Mouse (Mus musculus) C2C12 (cell line): Measurements from ENCODE around the gene Myo5a. TPM values are rescaled to one million over a fixed set of nuclear protein-coding genes. Genes with fewer than 3 reads are reported as not detected.
A peak's percentile ranks its signal among the peaks of the same experiment; 100 is the strongest.

Source experiments
- H3K27me3 ChIP-seq: one replicate; pipeline ENCODE4 v1.6.1; 2011; ENCODE audit not compliant: control insufficient read depth, insufficient read depth, insufficient read length
- H3K36me3 ChIP-seq: one replicate; pipeline ENCODE4 v1.6.1; 2011; ENCODE audit not compliant: control insufficient read depth, insufficient read depth
- H3K4me3 ChIP-seq: one replicate; pipeline ENCODE4 v1.5.1; 2011; ENCODE audit warnings: mild to moderate bottlenecking, control low read depth; ENCODE audit not compliant: poor library complexity, insufficient read depth, severe bottlenecking
- H3K79me2 ChIP-seq: one replicate; pipeline ENCODE4 v1.6.1; 2011; ENCODE audit not compliant: control insufficient read depth, insufficient read depth
- H3K79me3 ChIP-seq: one replicate; pipeline ENCODE4 v1.6.1; 2011; ENCODE audit warnings: low read depth, control low read depth
- H3ac ChIP-seq: one replicate; pipeline ENCODE3; 2011; ENCODE audit warnings: low read depth; ENCODE audit not compliant: control insufficient read depth, insufficient read length
- CEBPB ChIP-seq: IDR thresholded peaks from one replicate; pipeline ENCODE4 v1.6.1; 2011; ENCODE audit warnings: low read depth, mild to moderate bottlenecking, control low read depth, moderate library complexity
- CTCF ChIP-seq: IDR thresholded peaks from one replicate; pipeline ENCODE4 v1.5.1; 2011; ENCODE audit not compliant: control insufficient read depth, insufficient read depth, insufficient read length
- FOSL1 ChIP-seq: IDR thresholded peaks from one replicate; pipeline ENCODE4 v1.8.0; 2011; ENCODE audit warnings: mild to moderate bottlenecking, low read length; ENCODE audit not compliant: poor library complexity, insufficient read depth, severe bottlenecking
- MAX ChIP-seq: IDR thresholded peaks from one replicate; pipeline ENCODE4 v1.6.1; 2011; ENCODE audit warnings: mild to moderate bottlenecking, control low read depth
- MYOD1 ChIP-seq: IDR thresholded peaks from one replicate; pipeline ENCODE4 v1.6.1; 2011; ENCODE audit warnings: low read depth; ENCODE audit not compliant: control insufficient read depth, insufficient read length
- MYOG ChIP-seq: IDR thresholded peaks from one replicate; pipeline ENCODE4 v1.6.1; 2011; ENCODE audit not compliant: control insufficient read depth, insufficient read length; ENCODE audit errors: extremely low read depth
- USF1 ChIP-seq: IDR thresholded peaks from one replicate; pipeline ENCODE4 v1.6.1; 2011; ENCODE audit warnings: low read depth, mild to moderate bottlenecking, control low read depth, moderate library complexity
- long read RNA-seq, 2 experiments: library from polyadenylated mRNA; unstranded; transcript quantifications; one replicate each; pipeline ENCODE4 v2.0.0; 2019 to 2020
- polyA plus RNA-seq: library from polyadenylated mRNA; unstranded; fragments of >200 nt; fragmentation: generic; extraction: Trizol; gene quantifications from one replicate; pipeline ENCODE4 v1.2.1, GENCODE M21; 2012; ENCODE audit warnings: missing spikeins

Myo5a gene
- polyA plus RNA-seq: 30.2 TPM
- long read RNA-seq, experiment 1, partial matches to known transcripts: 8 of 15 reads
- long read RNA-seq, experiment 1, other reads (novel, unspliced or antisense): 7 of 15 reads
- long read RNA-seq, experiment 2, partial matches to known transcripts: 144 of 202 reads
- long read RNA-seq, experiment 2, other reads (novel, unspliced or antisense): 58 of 202 reads

DNA sequence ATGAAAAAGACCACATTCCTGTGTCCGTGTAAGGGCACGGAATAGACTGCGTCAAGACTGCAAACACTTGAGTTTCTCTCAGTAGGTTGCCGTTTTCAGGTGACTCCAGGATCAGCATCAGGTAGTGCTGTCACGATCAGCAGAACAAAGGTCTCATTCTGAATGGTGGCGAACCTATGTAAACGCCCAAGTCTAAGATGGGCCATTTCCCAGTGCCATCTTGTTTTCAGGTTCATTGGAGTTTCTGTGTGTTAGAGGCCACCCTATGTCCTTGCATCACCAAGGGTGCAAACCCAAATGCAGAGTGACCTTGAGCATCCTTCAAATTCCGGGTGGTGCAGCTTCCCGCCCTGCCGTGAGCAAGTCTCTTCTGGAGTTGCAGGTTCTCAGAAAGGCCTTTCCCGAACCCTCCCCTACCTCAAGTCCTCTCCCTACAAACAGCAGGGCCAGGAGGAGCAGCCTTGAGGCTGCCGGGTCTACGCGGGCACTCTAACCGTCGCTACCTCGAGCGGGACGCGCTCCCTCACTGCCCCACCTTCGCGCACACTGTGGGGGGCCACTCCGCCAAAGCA lies at the start of gene Myo5a:
Gene Myo5a, plus strand, starts transcription at position 559 of the 572 bp plus-strand sequence.
- H3ac ChIP-seq: peak within 1 kb of the TSS; percentile 90
- no peak for TF ChIP-seq USF1
- no peak for TF ChIP-seq MYOG
- TF ChIP-seq MYOD1: no peak
- no peak for TF ChIP-seq CTCF
- TF ChIP-seq CEBPB: no peak
- TF ChIP-seq FOSL1: no peak
- TF ChIP-seq MAX: no peak
- no peaks in the 10 kb centered on the region for H3K27me3 ChIP-seq
- H3K79me3 ChIP-seq: peaks cover 36% of the 10 kb centered on the region
- H3K4me3 ChIP-seq: peak within 1 kb of the TSS; percentile 68
- no peaks in the 10 kb centered on the region for H3K36me3 ChIP-seq
- peaks cover 50% of the 10 kb centered on the region for H3K79me2 ChIP-seq

DNA sequence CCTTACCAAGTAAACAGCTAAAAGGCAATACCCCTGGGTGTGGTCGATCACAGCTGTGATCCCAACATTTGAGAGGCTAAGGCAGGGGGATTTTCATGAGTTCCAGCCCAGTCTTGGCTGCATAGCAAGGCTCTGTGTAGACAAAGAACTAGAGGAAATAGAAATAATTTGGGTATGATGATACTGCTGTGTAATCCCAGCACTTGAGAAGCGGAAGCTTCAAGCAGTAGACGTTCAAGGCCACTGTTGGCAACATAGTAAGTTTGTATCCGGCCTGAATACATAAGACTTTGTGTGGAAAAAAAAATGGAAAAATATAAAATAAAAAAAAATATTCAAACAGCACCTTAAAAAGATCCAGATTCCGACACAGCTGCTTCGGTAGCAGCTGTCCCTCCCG lies 48.3 kb upstream of the Myo5a start:
- no peaks in the 10 kb centered on the region for H3K27me3 ChIP-seq
- no peaks in the 10 kb centered on the region for H3K36me3 ChIP-seq
- no peak overlapping the region for H3ac ChIP-seq
- H3K79me3 ChIP-seq: no peaks in the 10 kb centered on the region
- no peak overlapping the region for H3K4me3 ChIP-seq
- TF ChIP-seq MYOG: no peak
- no peaks in the 10 kb centered on the region for H3K79me2 ChIP-seq

DNA sequence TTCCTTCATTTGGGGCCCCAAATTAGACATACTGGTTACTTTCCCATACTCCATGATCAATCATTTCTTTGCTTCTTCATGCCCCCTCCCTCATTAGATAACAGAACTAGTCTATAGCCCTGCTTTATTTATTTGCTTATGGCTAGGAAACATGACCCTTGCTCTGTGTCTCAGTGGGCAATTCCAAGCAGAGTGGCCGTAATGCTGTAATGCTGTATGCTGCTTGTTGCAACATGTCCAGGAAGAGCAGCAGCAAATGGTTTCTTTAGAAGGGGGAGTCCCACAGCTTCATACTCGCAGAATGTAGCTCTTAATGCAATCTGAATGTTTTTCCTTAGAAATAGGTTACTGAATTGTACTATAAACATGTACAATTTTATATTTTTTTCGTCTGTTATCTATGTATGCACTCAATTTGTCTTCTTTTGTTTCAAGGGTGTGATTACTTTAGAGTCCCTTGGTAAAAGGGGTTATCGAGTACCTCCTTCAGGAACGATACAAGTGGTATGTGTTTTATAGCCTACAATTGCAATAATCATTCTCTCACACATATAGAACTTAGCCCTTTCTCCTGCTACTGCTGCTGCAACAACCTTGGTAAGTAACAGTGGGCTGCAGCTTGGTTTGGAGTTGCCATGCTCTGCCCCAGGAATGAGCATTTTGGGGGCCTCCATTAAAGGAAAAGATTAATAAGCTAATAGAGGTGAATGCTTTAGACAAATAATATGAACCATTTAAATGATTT lies 47.5 kb upstream of the Myo5a start:
- Histone ChIP-seq H3ac (no peak overlapping the region), H3K4me3 (no peak overlapping the region), H3K36me3 (no peaks in the 10 kb centered on the region), H3K79me2 (no peaks in the 10 kb centered on the region), H3K27me3 (no peaks in the 10 kb centered on the region), H3K79me3 (no peaks in the 10 kb centered on the region)
- TF ChIP-seq CTCF (no peak), USF1 (no peak), CEBPB (no peak), MYOD1 (no peak), MYOG (no peak)

- Histone ChIP-seq H3K79me2 (no peaks in the 10 kb centered on the region), H3K79me3 (no peaks in the 10 kb centered on the region), H3K27me3 (no peaks in the 10 kb centered on the region), H3ac (no peak overlapping the region), H3K4me3 (no peak overlapping the region), H3K36me3 (no peaks in the 10 kb centered on the region)
- TF ChIP-seq MAX (no peak), USF1 (no peak), CEBPB (no peak)
Observed at GRCm38 (mm10) chr9:75024089-75024488, 46.7 kb upstream of the Myo5a start.

GRCm38 (mm10) chr9:75025689-75026088 lies 45.1 kb upstream of the Myo5a start:
- Histone ChIP-seq H3K79me3 (no peaks in the 10 kb centered on the region), H3K36me3 (no peaks in the 10 kb centered on the region), H3K79me2 (no peaks in the 10 kb centered on the region), H3K4me3 (no peak overlapping the region), H3K27me3 (no peaks in the 10 kb centered on the region), H3ac (no peak overlapping the region)
- TF ChIP-seq MAX: no peak
- no peak for TF ChIP-seq FOSL1
- no peak for TF ChIP-seq CEBPB
- no peak for TF ChIP-seq USF1
- no peak for TF ChIP-seq CTCF

DNA sequence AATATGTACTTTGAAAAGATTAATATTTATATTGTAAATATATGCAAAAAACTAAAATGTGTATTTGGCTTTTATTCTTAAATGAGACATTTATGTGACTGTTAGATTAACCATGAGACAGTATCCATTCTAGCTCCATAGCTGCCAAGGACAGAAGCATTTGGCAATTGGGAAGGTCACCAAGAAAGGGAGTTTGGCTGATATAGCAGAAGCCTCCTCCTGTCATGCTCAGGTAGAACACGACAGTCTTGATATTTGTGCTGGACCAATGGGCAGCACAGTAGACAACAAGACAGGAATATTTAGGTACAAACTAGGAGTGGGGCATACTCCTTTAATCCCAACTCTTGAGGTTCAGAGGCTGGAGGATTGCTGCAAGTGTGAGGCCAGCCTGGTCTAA lies 38.4 kb upstream of the Myo5a start:
- no peak overlapping the region for H3K4me3 ChIP-seq
- TF ChIP-seq MYOG (no peak), FOSL1 (no peak), USF1 (no peak), MYOD1 (no peak), CTCF (no peak), CEBPB (no peak), MAX (no peak)

More for the DNA sequence above, 38.4 kb upstream of the Myo5a start:
- no peaks in the 10 kb centered on the region for H3K79me3 ChIP-seq
- H3K36me3 ChIP-seq: no peaks in the 10 kb centered on the region
- no peak overlapping the region for H3ac ChIP-seq
- H3K79me2 ChIP-seq: no peaks in the 10 kb centered on the region
- no peaks in the 10 kb centered on the region for H3K27me3 ChIP-seq
